Comparison of ENCODE assay signal across 22 mouse cellular contexts in genomic region chrX:75871855-75872254, GRCm38 (mm10). TPM values are rescaled to one million over a fixed set of nuclear protein-coding genes. Genes with fewer than 3 reads are reported as not detected.
DNase-seq lines count a peak whose midpoint lies in the region; ATAC-seq and TF ChIP-seq lines count a peak whose summit lies in the region.
"Had no signal": no experiment of that assay in that cellular context is flagged by ENCODE, and none has a peak within 500 bp of the region (broad histone marks: within the 10 kb centered on the region; RNA-seq: fewer than 3 reads in every experiment).

No protein-coding gene starts in this region.

- no peaks in the 10 kb centered on the region for H3K27me3 ChIP-seq in forebrain, embryonic 14.5 days (replicated peaks; ENCODE audit: control insufficient read depth, insufficient read depth, low read length)
- no peaks in the 10 kb centered on the region for H3K27me3 ChIP-seq in forebrain, embryonic 12.5 days
- H3K27me3 ChIP-seq in kidney, postnatal 0 days (ENCODE audit: insufficient read depth, low read length): no peaks in the 10 kb centered on the region
- H3K27me3 ChIP-seq in midbrain, postnatal 0 days (ENCODE audit: insufficient read depth, low read length): no peaks in the 10 kb centered on the region
- H3K27me3 ChIP-seq in midbrain, embryonic 15.5 days (replicated peaks): no peaks in the 10 kb centered on the region
- no peaks in the 10 kb centered on the region for H3K27me3 ChIP-seq in stomach, postnatal 0 days (ENCODE audit: control insufficient read depth, insufficient read depth, low read length)
- peaks cover 8% of the 10 kb centered on the region; the same call in 1 of the 2 replicates for H3K27me3 ChIP-seq in kidney, embryonic 16.5 days (ENCODE audit: insufficient read depth, low read length)
- H3K27me3 ChIP-seq: forebrain, embryonic 15.5 days; hindbrain, embryonic 15.5 days had no signal

- TF ChIP-seq CTCF in kidney, postnatal 0 days (IDR thresholded peaks at IDR 0.05; ENCODE audit: low read depth): peak; percentile 50
- TF ChIP-seq CTCF in midbrain, postnatal 0 days (IDR thresholded peaks at IDR 0.05): peak; percentile 58
- peak; percentile 47 for TF ChIP-seq CTCF in stomach, postnatal 0 days (IDR thresholded peaks at IDR 0.05; ENCODE audit: low read depth)

- H3K4me3 ChIP-seq in forebrain, embryonic 14.5 days (ENCODE audit: low read depth, low read length): no peak overlapping the region
- no peak overlapping the region for H3K4me3 ChIP-seq in forebrain, embryonic 12.5 days (replicated peaks)
- H3K4me3 ChIP-seq in kidney, postnatal 0 days (replicated peaks; ENCODE audit: low read depth, low read length): no peak overlapping the region
- H3K4me3 ChIP-seq in midbrain, postnatal 0 days (ENCODE audit: low read depth, low read length): no peak overlapping the region
- no peak overlapping the region for H3K4me3 ChIP-seq in midbrain, embryonic 15.5 days
- H3K4me3 ChIP-seq in stomach, postnatal 0 days (ENCODE audit: low read depth, low read length): no peak overlapping the region
- no peak overlapping the region for H3K4me3 ChIP-seq in kidney, embryonic 16.5 days (ENCODE audit: low read length)
- H3K4me3 ChIP-seq: forebrain, embryonic 15.5 days; heart, embryonic 13.5 days; hindbrain, embryonic 15.5 days; limb, embryonic 12.5 days; liver, embryonic 13.5 days had no signal

- no peaks in the 10 kb centered on the region for H3K4me1 ChIP-seq in forebrain, embryonic 14.5 days (ENCODE audit: control insufficient read depth, insufficient read depth, low read length)
- H3K4me1 ChIP-seq in forebrain, embryonic 12.5 days: no peaks in the 10 kb centered on the region
- H3K4me1 ChIP-seq in kidney, postnatal 0 days (replicated peaks; ENCODE audit: insufficient read depth, low read length): no peaks in the 10 kb centered on the region
- H3K4me1 ChIP-seq in midbrain, postnatal 0 days (ENCODE audit: insufficient read depth, low read length): no peaks in the 10 kb centered on the region
- no peaks in the 10 kb centered on the region; the same call in 1 of the 2 replicates for H3K4me1 ChIP-seq in midbrain, embryonic 15.5 days
- H3K4me1 ChIP-seq in stomach, postnatal 0 days (replicated peaks; ENCODE audit: control insufficient read depth, insufficient read depth): no peaks in the 10 kb centered on the region
- no peaks in the 10 kb centered on the region for H3K4me1 ChIP-seq in kidney, embryonic 16.5 days (ENCODE audit: insufficient read depth, low read length)
- H3K4me1 ChIP-seq: forebrain, embryonic 15.5 days; hindbrain, embryonic 15.5 days; limb, embryonic 12.5 days; liver, embryonic 13.5 days had no signal

- no peaks in the 10 kb centered on the region for H3K9me3 ChIP-seq in forebrain, embryonic 14.5 days (replicated peaks; ENCODE audit: control insufficient read depth, low read length)
- no peaks in the 10 kb centered on the region for H3K9me3 ChIP-seq in forebrain, embryonic 12.5 days
- H3K9me3 ChIP-seq in kidney, postnatal 0 days (replicated peaks; ENCODE audit: low read length): no peaks in the 10 kb centered on the region
- H3K9me3 ChIP-seq in midbrain, postnatal 0 days (ENCODE audit: low read length): no peaks in the 10 kb centered on the region
- H3K9me3 ChIP-seq in midbrain, embryonic 15.5 days: no peaks in the 10 kb centered on the region
- no peaks in the 10 kb centered on the region for H3K9me3 ChIP-seq in stomach, postnatal 0 days (ENCODE audit: control insufficient read depth, low read length)
- H3K9me3 ChIP-seq in kidney, embryonic 16.5 days (ENCODE audit: low read length): no peaks in the 10 kb centered on the region
- H3K9me3 ChIP-seq: forebrain, embryonic 15.5 days; heart, embryonic 13.5 days; hindbrain, embryonic 15.5 days; limb, embryonic 12.5 days; liver, embryonic 13.5 days had no signal

- WGBS in forebrain, embryonic 14.5 days: 85% methylated on average over 2 of the region's 2 CpGs
- 88% methylated on average over 2 of the region's 2 CpGs for WGBS in forebrain, embryonic 12.5 days
- WGBS in kidney, postnatal 0 days: 72% methylated on average over 2 of the region's 2 CpGs
- WGBS in midbrain, postnatal 0 days: 80% methylated on average over 2 of the region's 2 CpGs
- 81% methylated on average over 2 of the region's 2 CpGs for WGBS in midbrain, embryonic 15.5 days
- 71% methylated on average over 2 of the region's 2 CpGs for WGBS in stomach, postnatal 0 days
- WGBS in kidney, embryonic 16.5 days: 73% methylated on average over 2 of the region's 2 CpGs

- DNase-seq in forebrain, embryonic 14.5 days (ENCODE audit: low spot score): peak; percentile 2
- peak; percentile 24 for DNase-seq in kidney, postnatal 0 days (ENCODE audit: low spot score)
- no peak for DNase-seq in kidney, adult 11 months
- DNase-seq in midbrain, postnatal 0 days (ENCODE audit: low spot score): no peak
- DNase-seq in stomach, postnatal 0 days (ENCODE audit: low spot score): no peak
- DNase-seq: adrenal gland, adult 2 months; B cell, adult 2 months; cerebellum, adult 18-20 months; cerebellum, postnatal 36 days; heart, postnatal 36 days; kidney, adult 18-20 months; kidney, postnatal 14 days; liver, embryonic 13.5 days; thymus, postnatal 14 days had no signal

- H3K4me2 ChIP-seq in forebrain, embryonic 14.5 days (ENCODE audit: low read length): no peak overlapping the region
- H3K4me2 ChIP-seq in forebrain, embryonic 12.5 days: no peak overlapping the region
- no peak overlapping the region for H3K4me2 ChIP-seq in kidney, postnatal 0 days (ENCODE audit: low read length)
- H3K4me2 ChIP-seq in midbrain, postnatal 0 days (ENCODE audit: low read depth, low read length, poor library complexity, severe bottlenecking): no peak overlapping the region
- no peak overlapping the region for H3K4me2 ChIP-seq in midbrain, embryonic 15.5 days
- no peak overlapping the region for H3K4me2 ChIP-seq in stomach, postnatal 0 days (replicated peaks; ENCODE audit: low read depth)
- H3K4me2 ChIP-seq in kidney, embryonic 16.5 days (replicated peaks; ENCODE audit: low read depth, low read length): no peak overlapping the region
- H3K4me2 ChIP-seq: forebrain, embryonic 15.5 days; hindbrain, embryonic 15.5 days; limb, embryonic 12.5 days; liver, embryonic 13.5 days had no signal

- no peak for ATAC-seq in forebrain, embryonic 14.5 days
- no peak for ATAC-seq in forebrain, embryonic 12.5 days (ENCODE audit: low FRiP score)
- ATAC-seq in kidney, postnatal 0 days (replicated peaks; ENCODE audit: low FRiP score, low read depth): no peak
- ATAC-seq in midbrain, postnatal 0 days (ENCODE audit: low FRiP score): no peak
- ATAC-seq in midbrain, embryonic 15.5 days (replicated peaks): no peak
- no peak for ATAC-seq in stomach, postnatal 0 days (ENCODE audit: low FRiP score, low TSS enrichment)
- no peak for ATAC-seq in kidney, embryonic 16.5 days (ENCODE audit: low FRiP score, low TSS enrichment)
- ATAC-seq: forebrain, embryonic 15.5 days; midbrain, embryonic 16.5 days had no signal

- H3K36me3 ChIP-seq in forebrain, embryonic 14.5 days (ENCODE audit: control insufficient read depth, insufficient read depth, low read length): no peaks in the 10 kb centered on the region
- H3K36me3 ChIP-seq in forebrain, embryonic 12.5 days (replicated peaks): no peaks in the 10 kb centered on the region
- H3K36me3 ChIP-seq in kidney, postnatal 0 days (ENCODE audit: insufficient read depth, low read length): no peaks in the 10 kb centered on the region
- no peaks in the 10 kb centered on the region for H3K36me3 ChIP-seq in midbrain, postnatal 0 days (ENCODE audit: insufficient read depth, low read length)
- no peaks in the 10 kb centered on the region for H3K36me3 ChIP-seq in midbrain, embryonic 15.5 days (replicated peaks)
- no peaks in the 10 kb centered on the region for H3K36me3 ChIP-seq in stomach, postnatal 0 days (ENCODE audit: control insufficient read depth, insufficient read depth, low read length)
- H3K36me3 ChIP-seq in kidney, embryonic 16.5 days (ENCODE audit: insufficient read depth, low read length): no peaks in the 10 kb centered on the region
- H3K36me3 ChIP-seq: forebrain, embryonic 15.5 days; heart, embryonic 13.5 days; hindbrain, embryonic 15.5 days; limb, embryonic 12.5 days; liver, embryonic 13.5 days had no signal

- no peak for TF ChIP-seq EP300 in stomach, postnatal 0 days (optimal IDR thresholded peaks at IDR 0.05)

- H3K27ac ChIP-seq in forebrain, embryonic 14.5 days (ENCODE audit: low read depth, low read length): no peak overlapping the region
- no peak overlapping the region for H3K27ac ChIP-seq in forebrain, embryonic 12.5 days
- H3K27ac ChIP-seq in kidney, postnatal 0 days: no peak overlapping the region
- H3K27ac ChIP-seq in midbrain, postnatal 0 days (ENCODE audit: low read depth, low read length): no peak overlapping the region
- no peak overlapping the region for H3K27ac ChIP-seq in midbrain, embryonic 15.5 days
- H3K27ac ChIP-seq in stomach, postnatal 0 days (replicated peaks): no peak overlapping the region
- H3K27ac ChIP-seq in kidney, embryonic 16.5 days (ENCODE audit: low read length): no peak overlapping the region
- H3K27ac ChIP-seq: forebrain, embryonic 15.5 days; heart, embryonic 13.5 days; hindbrain, embryonic 15.5 days; limb, embryonic 12.5 days; liver, embryonic 13.5 days had no signal

- H3K9ac ChIP-seq in forebrain, embryonic 14.5 days (ENCODE audit: low read length): no peak overlapping the region
- no peak overlapping the region for H3K9ac ChIP-seq in forebrain, embryonic 12.5 days
- no peak overlapping the region for H3K9ac ChIP-seq in kidney, postnatal 0 days (ENCODE audit: low read depth, low read length)
- H3K9ac ChIP-seq in midbrain, postnatal 0 days (replicated peaks; ENCODE audit: low read length, poor library complexity, severe bottlenecking): no peak overlapping the region
- no peak overlapping the region for H3K9ac ChIP-seq in midbrain, embryonic 15.5 days
- H3K9ac ChIP-seq in stomach, postnatal 0 days (ENCODE audit: low read length): no peak overlapping the region
- no peak overlapping the region for H3K9ac ChIP-seq in kidney, embryonic 16.5 days (replicated peaks; ENCODE audit: low read length)
- H3K9ac ChIP-seq: forebrain, embryonic 15.5 days; heart, embryonic 13.5 days; hindbrain, embryonic 15.5 days; limb, embryonic 12.5 days; liver, embryonic 13.5 days had no signal

RNA-seq across cellular contexts. Expression of gene Pls3, which starts 3.1 kb away (rescaled TPM):
- 40.0 and 46.6 TPM in 2 replicates for polyA plus RNA-seq in forebrain, embryonic 14.5 days (2014; fragmentation: Nextera tagmentation; extraction: Ambion mirVana)
- polyA plus RNA-seq in forebrain, embryonic 12.5 days (2016; fragmentation: Nextera tagmentation; extraction: Ambion mirVana): 54.1 and 56.2 TPM in 2 replicates
- 145 and 153 TPM in 2 replicates for polyA plus RNA-seq in kidney, postnatal 0 days (2015; fragmentation: Nextera tagmentation; extraction: Ambion mirVana)
- 12.8 and 25.2 TPM in 2 replicates for total RNA-seq in midbrain, postnatal 0 days (2014; rRNA removed)
- 29.3 and 31.1 TPM in 2 replicates for polyA plus RNA-seq in midbrain, postnatal 0 days (2015; fragmentation: Nextera tagmentation; extraction: Ambion mirVana)
- polyA plus RNA-seq in midbrain, embryonic 15.5 days (2015; fragmentation: Nextera tagmentation; extraction: Ambion mirVana): 27.9 and 28.6 TPM in 2 replicates
- 91.2 and 99.5 TPM in 2 replicates for polyA plus RNA-seq in stomach, postnatal 0 days (2015; fragmentation: Nextera tagmentation; extraction: Ambion mirVana)
- polyA plus RNA-seq in kidney, embryonic 16.5 days (2015; fragmentation: Nextera tagmentation; extraction: Ambion mirVana): 127 and 132 TPM in 2 replicates

Comparison
In these comparisons a context has a peak if more than half of its experiments do, and no peak if none do; other contexts are left out.
1. DNase-seq: peak in forebrain, embryonic 14.5 days (single experiment) and kidney, postnatal 0 days (single experiment); none in kidney, adult 11 months (single experiment), midbrain, postnatal 0 days (single experiment) and stomach, postnatal 0 days (single experiment).
2. Peak in every context shown above with its lines, with median percentiles within 50 percentile points of each other: CTCF ChIP-seq.